Mouse (Mus musculus): ENCODE measurements around the gene Impg2.
A peak's percentile ranks its signal among the peaks of the same experiment; 100 is the strongest.

Gene Impg2

DNA sequence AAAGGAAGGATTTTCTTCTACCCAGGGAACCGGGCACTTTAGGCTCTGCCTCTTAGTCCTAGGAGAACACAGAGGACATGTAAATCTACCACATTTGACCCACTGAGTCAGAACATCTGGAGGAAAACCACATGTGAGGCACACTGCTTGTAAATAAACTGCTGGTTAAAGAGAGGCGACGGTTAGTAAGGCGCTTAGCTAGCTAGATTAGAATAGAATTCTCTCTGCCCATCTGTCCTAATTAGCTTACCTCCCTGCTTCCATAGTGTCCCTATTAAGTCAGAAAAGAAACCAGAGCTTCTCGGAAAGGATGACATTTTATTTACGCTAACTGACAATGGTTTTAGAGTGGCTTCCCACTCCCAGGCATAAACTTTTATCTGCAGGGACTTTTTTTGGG is at the start of gene Impg2:
Gene Impg2 (plus strand): TSS at position 263 of the 400 bp plus-strand sequence.
- no peak for DNase-seq

DNA sequence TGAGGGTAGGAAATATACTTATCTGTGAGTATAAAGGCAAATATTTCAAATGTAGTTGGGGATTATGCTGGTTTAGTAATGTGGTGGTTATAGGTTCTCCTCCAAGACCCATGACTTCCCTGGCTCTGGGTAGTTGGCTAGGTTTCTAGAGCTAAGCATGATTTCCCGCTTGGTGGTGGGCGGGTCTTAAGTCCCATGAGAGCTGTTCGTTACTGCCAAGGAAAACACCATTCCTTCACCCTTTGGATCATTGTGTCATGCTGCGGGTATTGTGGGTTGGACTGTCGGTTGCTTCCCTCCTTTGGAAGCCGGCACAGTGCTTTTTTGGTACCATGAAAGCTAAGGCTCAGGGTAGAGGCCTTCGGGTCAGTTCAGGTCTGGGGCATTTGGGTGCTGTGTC is 40.6 kb upstream of the Impg2 start:
- peak; percentile 94 for DNase-seq

DNA sequence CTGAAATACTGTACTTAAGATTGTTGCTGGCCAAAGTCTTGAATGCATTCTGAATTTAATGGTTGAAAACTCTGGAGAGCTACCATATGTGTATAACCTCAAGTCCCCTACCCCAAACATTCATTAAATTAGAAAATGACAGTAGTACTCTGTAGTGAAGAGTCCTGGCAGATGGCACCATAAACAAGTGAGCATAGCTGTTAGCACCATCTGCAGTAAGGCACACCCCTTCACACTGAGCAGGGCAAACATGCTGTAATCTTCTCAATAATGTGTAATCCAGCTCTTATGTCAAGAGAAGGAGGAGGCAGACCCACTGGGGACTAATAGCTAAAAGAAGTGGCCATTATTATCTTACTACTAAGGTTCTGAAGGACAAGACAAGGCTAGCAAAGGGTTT is 33.9 kb upstream of the Impg2 start:
- no peak for DNase-seq

DNA sequence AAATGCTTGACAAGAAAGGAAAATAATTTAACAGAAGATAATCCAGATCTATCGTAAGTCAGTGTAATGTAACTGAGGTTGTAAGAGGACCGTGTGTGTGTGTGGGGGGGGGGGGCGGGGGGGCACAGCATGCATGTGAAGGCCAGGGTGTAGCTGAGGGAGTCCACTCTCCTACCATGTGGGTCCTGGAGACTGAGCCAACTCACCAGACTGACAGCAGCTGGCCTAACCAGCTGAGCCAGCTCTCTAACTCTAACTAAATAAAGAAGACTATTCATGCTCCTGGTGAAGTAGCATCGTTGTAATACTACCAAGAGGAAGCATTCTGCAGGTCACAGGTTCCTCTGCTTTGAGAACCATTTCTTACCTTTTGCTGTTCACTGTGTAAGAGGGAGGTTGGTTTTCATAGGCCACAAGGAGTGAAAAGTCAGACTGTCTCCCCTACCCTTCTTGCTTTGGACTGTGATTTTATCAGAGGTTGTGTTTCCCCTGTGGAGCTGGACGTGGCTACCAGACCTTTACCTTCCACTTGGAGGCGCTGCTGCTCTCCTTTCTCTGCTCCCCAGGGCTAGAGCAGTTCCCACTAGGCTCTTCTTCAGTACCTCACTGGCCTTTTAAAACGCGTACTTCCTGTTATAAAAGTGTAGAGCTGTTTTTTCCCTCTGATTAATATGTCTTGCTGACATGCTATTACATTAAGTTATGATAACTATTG is 28.1 kb upstream of the Impg2 start:
- DNase-seq: peak; percentile 75

DNA sequence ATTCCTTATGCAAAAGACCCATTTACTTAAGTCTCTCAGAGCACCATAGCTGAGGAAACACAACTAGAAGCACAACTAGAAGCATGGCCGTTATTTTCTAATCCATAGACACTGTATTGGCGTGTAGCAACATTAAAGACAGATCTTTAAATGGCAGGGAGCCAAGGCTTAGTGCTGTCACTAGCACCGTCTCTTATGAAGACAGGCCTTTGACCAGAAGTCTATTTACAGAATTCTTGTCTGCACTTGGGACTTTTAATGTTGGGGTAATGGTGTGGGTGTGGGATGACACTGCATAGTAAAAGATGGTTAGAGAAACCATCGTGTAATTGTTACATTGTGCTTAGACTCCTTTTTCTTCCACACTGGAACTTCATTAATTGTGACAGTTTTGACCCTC is 17.2 kb upstream of the Impg2 start:
- DNase-seq: no peak

DNA sequence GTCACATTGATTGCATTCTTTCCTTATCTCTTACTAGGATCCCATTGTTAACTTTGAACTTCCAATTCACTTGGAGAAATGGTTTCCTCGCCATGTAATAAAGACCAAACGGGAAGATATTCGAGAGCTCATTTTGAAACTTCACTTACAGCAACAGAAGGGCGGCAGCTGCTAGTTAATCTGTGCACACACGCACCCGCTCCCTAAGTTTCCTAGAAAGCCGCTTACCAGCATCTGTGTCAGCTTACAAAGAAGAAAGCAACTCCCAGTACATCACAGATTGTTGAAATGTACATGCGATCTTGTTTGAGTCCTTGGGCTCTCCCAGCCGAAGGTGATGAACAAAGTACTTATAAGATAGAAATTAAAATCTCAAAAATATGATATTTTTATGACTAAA is 15.9 kb upstream of the Impg2 start:
- peak; percentile 78 for DNase-seq

DNA sequence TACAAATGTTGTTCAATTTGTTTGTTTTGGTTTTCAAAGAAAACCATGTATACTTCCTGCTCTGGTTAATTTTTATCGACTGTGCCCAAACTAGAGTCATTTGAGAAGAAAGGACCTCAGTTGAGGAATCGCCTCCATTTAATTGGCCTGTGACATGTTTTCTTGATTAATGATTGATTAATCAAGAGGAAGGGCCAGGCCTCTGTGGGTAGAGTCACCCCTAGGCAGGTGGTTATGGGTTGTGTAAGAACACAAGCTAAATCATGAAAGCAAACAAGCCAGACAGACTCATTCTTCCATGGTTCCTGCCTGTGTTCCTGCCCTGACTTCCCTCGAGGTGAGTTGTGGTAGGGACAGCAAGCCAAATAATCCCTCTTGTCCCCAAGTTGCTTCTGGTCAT is 8.6 kb downstream of the Impg2 start:
- DNase-seq: no peak

DNA sequence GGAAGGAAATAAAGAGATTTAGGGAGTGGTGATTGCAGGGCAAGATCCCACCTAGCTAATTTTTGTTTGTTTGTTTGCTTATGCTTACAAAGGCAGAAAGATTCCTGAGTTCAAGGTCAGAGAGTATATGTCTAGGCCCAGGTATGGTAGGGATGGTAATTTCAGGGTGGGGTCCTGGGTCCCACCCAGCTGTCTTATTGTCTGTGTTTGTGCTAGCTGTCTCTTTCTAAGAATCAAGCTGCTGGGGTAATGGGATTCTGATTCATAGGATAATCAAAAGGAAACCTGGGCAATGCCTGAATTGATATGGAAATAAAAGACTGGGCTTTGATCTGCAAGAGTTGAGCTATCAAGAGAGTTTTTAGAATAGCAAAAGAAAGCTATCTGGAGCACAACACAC is 23.6 kb downstream of the Impg2 start:
- no peak for DNase-seq

DNA sequence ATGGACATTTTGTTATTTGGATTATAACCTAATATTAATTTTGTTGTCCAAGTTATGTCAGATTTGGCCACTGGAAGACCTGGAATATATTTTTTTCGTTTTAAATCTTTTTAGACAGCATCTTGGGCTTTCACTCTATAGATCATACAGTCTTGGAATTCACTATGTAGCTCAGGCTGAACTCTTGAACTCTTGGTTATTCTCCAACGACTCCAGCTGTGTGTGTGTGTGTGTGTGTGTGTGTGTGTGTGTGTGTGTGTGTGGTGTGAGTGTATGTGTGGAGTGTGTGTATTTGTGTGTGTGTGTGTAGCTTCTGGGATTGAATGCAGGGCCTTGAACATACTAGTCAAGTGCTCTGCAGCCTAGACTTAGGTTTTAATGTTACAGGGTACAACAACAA is 25.3 kb downstream of the Impg2 start:
- no peak for DNase-seq

DNA sequence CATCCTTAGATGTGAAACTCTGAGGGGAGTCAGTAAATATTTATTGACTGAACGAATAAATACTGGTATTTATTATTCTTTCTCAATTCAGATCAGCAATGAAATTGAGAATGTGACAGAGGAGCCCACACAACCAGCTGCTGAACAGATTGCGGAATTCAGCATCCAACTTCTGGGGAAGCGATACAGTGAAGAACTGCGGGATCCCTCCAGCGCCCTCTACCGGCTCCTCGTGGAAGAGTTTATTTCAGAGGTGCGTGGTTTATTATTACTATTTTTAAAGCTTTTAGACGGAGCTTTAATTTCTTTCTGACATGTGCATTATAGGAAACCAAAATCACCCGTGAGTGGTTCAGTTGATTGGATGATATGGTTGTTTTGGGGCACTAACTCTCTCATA is 27.2 kb downstream of the Impg2 start:
- DNase-seq: no peak

DNA sequence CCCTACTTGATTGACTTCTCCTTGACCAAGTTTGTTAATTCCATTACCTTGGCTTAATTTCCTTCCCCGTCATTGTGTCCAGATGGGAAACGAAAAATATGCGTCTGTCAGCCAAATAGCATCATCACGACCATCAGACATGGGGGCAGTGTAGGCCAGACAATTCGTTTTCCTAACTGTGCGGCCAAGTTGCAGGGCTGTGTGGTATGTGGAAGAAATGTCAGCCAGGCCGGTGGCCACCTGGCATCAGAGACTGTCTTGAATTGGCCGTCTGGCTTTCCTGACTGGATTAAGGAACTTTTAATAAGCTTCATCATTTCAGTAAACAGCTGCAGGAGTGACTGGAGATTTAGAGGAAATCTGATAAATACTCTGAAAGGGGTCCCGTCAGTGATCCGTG is 28.6 kb downstream of the Impg2 start:
- peak; percentile 93 for DNase-seq

DNA sequence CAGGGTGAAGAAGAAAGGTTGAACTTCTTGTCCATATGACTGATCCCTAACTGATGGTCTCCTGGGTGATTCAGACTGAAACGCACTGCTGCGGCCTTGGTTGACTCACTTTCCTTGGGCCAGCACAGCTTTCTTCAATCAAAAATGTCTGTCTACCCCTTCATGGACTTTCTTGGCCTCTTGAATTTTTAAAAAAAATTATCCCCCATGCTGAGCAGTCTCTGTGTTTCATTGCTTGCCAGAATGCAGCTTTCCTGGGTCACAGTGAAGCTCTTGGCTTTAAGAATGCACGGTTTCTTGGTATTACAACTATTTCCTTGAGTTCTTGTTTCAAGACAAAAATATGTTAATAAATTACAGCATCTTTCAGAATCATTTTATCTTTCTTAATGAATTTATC is 41.9 kb downstream of the Impg2 start:
- no peak for DNase-seq

DNA sequence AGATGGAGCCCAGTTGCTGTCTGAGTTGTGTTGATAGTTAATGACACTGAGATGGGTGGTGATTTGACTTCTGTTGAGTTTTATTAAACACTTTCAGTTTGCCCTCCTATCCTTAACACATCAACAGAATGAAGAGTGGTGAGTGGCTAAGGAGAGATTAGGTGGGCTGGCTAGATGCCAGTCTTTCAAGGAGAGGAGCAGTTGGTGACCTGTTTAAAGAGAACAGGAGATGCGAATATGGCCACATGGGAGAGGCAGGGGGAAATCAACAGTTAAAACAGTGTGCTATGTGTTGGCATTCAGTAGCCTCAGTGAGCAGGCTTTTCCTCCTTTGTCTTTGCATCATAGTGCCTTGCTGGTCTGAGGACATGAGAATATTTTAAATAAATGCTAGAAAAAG is 69.8 kb downstream of the Impg2 start:
- DNase-seq: no peak

DNA sequence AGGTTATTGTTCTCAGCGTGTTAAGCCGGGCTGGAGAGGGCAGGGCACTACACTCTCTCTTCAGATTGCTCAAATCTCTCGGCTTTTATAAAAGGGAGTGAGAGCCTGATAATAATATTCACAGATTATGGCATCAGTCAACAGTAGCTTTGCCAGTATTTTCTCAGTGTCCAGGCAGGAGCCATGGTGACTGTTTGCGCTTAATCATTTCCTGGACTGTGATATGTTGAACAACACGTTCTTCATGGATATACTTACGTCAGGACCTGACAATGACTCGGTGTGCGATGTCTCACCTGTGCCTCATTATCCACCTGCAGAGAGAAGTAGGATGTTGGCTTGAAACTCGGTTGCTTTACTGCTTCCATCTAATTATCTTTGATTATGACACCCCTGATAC is 74.9 kb downstream of the Impg2 start:
- DNase-seq: no peak

DNA sequence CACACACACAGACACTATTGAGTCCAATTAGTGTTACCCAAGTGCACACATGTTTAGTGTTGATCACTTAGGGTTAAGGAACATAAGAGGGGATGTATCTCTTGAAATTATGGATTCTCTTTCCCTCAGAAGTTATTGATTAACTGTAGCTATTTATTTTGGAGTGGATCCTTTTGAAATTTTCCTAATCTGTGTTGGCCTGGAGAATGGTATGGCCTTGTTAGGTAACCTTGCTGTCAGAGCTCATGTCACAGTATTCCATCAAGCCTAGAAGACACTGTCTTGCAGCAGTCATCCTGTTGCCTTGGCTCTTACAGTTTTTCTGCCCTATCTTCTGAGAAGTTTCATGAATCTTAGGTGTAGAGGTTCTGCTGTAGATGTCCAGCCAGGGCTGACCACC is 75.6 kb downstream of the Impg2 start:
- no peak for DNase-seq

DNA sequence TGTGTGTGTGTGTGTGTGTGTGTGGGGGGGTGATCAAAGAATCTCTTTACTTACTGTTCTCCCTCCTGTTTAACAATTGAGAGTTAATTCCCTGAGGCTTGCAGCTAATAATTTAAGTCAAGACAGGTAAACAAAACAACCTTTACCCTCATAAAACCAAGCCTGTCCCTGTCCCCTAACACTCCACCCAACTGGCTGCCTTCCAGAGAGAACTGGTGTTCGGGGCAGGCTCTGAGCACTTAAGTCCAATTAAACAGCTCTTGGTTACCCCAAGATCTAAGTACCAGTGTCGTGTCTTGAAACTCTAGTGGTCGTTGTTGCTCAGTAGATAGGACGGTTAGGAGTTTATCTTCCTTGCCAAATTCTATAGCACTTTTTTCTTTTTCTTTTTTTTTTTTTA is 77.2 kb downstream of the Impg2 start:
- no peak for DNase-seq

DNA sequence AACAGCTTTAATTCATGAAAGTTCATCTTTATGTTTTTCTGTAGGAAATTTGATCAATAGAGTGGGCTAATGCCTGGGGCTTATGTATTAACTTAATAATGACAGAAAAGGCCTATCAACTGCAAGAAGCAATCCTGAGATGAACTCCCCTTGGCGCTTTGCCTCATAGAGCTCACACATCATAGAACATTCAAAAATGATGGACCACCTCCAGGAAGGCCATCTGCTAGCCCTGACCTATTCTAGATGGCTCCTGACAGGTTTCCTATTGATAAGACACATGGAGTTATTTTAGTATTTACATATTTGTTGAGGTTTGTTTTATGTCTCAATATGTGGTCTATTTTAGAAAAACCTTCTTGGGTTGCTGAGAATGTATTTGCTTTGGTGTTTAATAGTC is 79.2 kb downstream of the Impg2 start:
- DNase-seq: no peak

DNA sequence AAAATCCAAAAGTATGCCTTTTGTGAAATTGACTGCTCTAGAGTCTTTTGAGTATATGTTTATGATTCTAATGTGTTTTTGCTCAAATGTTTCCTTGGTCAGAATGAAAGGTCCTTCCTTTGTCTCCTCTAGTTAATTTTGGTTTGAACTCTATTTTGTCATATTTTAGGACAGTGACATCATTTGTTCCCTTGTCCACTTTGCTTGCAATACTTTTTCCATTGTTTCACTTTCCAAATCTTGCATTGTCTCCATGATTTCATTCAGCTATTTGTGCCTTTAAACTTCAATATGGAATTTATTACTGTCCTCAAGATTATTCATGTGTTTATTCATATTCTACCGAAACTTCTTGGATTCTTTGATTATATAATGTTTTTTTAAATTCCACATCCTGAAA is 79.8 kb downstream of the Impg2 start:
- DNase-seq: no peak

DNA sequence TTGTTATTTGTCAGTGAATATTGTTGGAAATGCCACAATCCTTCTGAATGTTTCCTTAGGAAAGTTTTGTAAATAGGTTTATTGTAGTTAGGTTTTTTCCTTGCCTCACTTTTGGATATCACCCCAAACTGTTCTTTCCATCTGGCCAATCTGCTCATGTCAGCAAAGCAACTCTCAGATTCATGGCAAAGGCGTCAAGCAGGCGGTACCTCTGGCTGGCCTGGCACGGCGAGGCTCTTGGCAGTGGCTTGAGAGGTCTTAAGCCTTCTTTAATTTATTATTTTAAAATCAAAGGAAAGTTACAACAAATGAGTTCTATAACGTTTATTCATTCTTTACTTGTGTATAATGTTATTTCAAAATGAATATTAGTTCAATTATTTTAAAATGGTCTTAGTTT is 82.0 kb downstream of the Impg2 start:
- no peak for DNase-seq

DNA sequence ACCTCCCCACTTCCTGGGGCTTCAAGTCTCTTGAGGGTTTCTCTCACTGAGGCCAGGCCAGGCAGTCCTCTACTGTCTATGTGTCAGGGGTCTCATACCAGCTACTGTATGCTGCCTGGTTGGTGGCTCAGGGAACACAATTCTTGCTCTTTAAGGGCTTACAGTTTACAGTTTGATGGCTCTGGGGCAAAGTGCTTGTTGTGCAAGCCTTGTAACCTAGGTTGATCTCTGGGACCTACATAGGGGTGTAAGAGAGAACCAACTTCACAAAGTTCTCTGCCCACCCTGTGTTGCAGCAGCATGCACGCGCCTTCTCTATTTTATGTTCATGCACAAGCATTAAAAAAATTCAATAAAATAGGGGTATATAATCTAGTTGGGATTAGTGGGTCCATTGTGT is 82.9 kb downstream of the Impg2 start:
- no peak for DNase-seq

DNA sequence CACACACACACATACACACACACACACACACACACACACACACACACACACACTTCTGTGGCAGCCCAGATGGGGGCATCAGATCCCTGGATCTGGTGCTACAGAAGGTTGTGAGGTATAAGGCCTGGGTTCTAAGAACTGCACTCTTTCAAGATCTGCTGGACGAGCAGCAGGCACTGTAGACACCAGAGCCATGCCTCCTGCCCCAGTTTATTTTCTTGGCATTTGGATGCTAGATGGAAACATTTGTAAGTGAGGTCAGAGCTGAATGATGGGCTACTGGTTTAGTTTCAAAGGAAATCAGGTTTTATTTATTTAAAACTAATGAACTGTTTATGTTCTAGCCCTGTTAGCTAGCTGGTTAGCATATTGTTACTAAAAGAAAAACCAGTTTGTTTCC is 90.8 kb downstream of the Impg2 start:
- DNase-seq: no peak

DNA sequence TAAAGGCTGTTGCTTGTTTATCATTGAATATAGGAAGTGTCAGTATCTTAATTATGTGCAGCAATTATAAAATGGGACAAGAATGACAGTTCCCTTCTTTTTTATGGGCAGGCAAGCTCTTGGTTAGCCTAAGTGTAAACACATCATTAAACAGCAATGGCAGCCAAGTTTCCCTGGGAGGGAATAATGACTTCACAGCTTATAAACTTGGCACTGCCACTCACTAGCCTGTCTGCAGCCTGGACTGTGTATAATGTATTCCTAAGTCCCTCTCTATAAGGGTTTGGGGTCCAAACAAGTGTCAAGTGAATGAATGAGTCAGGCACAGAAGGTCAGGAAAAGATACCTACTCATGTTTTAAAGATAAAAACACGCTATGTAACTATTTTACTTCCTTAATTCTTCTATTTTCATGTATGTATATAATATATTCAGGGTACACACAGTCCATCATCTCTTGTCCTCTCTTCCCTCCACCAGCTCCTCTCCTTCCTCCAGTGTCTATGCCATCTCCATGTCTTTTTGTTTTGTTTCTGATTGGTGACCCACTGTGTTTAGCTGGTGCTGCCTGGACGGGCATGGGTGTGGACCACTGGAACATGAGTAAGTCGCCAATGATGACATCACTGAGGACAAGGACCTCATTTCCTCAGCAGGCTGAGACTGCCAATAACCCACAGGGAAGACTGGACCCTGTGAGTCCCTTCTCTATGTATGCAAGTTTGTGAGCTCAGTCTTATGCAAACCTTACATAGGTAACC is 92.0 kb downstream of the Impg2 start:
- peak; percentile 90 for DNase-seq

DNA sequence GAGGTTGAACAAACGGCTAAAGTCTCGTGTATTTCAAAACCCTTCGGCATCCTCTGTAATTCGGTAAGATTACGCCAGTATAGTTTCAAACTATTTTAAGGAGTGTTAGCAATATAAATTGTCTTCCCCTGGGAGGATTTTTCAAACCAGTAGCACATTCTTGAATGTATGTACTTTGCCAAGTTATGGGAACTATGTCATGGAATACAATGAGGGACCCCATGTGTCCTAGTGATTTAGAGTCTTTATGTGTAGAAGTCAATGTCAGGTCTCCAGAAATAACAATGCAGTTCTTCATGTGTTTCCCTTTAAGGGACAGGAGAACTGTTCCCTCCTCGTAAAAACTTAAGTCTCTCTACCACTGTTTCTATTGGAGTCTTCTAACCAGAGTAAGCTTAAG is 94.1 kb downstream of the Impg2 start:
- no peak for DNase-seq

DNA sequence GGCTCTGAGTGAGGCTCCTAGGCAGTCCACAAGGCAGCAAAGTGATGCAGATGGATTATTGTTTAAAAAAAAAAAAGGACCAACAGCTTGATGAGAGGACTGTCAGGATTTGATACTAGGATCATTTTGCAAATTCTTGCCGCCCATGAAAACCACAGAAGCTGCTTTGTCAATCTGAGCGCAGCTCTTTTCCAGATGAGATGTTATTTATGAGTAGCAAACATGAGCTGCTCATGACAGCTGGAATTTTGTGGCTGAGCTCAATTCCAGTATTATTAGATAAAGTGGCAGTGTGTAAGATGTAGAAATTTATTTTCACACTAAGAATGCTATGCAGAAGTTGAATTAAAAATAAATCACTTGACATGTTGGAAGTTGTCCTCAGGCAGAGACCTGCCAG is 94.7 kb downstream of the Impg2 start:
- no peak for DNase-seq

DNA sequence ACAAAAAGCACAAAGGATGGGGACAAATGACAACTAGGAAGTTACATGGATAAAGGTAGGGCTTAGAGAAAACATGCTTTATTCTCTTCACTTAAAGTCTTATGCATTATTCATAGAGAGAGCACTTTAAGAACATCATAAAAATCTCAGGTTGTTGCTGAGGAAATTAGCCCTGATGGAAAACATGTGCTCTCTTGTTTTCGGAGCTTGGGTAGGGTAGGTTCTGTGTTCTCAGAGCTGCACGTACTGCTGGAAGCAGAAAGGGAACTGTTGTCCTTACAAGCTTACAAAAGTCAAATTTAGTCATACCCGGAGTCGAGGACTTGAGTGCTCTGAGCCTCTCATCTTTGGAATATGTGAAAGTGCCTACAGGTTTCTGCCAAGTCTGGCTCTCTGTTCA is 98.9 kb downstream of the Impg2 start:
- no peak for DNase-seq

All from heart, adult 11 months (tissue).